Mouse (Mus musculus): ENCODE results near the gene Pilra.

DNA sequence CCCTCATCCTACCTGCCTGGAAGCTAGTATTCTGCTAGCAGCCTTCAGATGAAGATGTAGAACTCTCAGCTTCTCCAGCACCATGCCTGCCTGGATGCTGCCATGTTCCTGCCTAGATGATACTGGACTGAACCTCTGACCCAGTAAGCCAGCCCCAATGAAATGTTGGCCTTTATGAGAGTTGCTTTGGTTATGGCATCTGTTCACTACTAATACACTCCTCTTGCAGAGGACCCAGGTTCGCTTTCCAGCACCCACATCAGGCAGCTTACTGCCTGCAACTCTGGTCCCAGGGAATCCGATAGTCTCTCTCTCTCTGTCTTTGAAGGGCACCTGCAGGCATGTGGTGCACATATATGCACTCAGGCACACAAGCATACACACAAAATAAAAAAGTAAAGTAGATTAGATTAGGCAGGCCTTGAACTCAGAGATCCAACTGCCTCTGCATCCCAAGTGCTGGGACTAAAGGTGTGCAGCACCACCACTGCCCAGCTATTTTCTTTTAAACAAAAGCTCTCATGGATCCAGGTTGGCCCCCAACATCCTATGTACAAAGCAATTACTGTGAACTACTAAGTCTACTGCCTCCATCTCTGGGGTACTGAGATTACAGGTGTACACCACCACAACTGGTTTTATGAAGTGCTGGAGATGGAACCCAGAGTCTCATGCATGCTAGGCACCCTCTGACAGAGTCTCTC lies 60.3 kb downstream of the Pilra start:
- no peak for TF ChIP-seq CTCF (IDR thresholded peaks at IDR 0.05; ENCODE audit: control insufficient read depth, insufficient read depth, insufficient read length)
- no peak for TF ChIP-seq MYOD1 (IDR thresholded peaks at IDR 0.05; ENCODE audit: control insufficient read depth, insufficient read length, low read depth)
- TF ChIP-seq USF1 (IDR thresholded peaks at IDR 0.05; ENCODE audit: low read depth) = no peak
- no peak for TF ChIP-seq FOSL1 (IDR thresholded peaks at IDR 0.05; ENCODE audit: insufficient read depth, low read length, poor library complexity, severe bottlenecking)
